Mouse (Mus musculus) liver, adult 2 months (tissue): Measurements from ENCODE around the gene Ugt1a10.

Experiments
- CTCF ChIP-seq: fragments of 200-500 bp; IDR thresholded peaks from 2 replicates; pipeline ENCODE4 v1.5.1; 2011; ENCODE audit warnings: low read depth, low read length, control low read depth
- POLR2A ChIP-seq: fragments of 200-500 bp; IDR thresholded peaks from 2 replicates; pipeline ENCODE4 v1.6.1; 2011; ENCODE audit warnings: low read length, control low read depth; ENCODE audit not compliant: insufficient read depth; ENCODE audit errors: extremely low read depth

GRCm38 (mm10) chr1:88263778-88264177, 208.6 kb downstream of the Ugt1a10 start:
- TF ChIP-seq CTCF (no peak), POLR2A (no peak)
